Mouse (Mus musculus) kidney, postnatal 4 days (tissue): Measurements from ENCODE around the gene Poldip3.
"Not testable (repeated sequence)": the region's sequence is repeated elsewhere in the genome, so short reads cannot be mapped to it uniquely, and the experiment has no call there.

Experiments
- DNase-seq, 2 experiments: peaks; one replicate each; pipeline ENCODE4 v3.0.0; 2021; ENCODE audit warnings: mixed read lengths in 2 of 2

Gene Poldip3

DNA sequence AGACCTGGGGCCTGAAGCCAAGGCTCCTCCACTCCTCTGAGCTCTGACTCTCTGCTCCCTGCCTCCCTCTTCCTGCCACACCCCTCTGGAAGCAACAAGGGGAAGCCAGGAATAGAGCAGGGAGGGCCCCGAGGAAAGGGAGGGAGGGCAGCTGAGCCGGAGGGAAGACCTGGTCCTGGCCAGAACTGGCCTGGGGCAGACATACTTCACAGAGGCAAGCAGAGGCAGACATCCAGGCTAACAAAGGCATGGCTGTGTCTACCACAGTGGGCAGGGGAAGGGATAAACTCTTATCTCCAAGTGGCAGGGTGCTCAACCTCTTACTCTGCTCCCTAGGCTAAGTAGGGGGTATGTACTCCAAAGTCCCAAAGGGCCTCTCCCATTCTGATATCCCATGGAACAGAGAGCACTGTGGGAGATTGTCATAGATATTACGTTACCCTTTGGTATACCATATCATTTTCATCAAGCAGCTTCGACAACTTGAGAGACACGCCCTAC lies 15.8 kb upstream of the Poldip3 start:
- DNase-seq, result peak; percentile 58 to 74

DNA sequence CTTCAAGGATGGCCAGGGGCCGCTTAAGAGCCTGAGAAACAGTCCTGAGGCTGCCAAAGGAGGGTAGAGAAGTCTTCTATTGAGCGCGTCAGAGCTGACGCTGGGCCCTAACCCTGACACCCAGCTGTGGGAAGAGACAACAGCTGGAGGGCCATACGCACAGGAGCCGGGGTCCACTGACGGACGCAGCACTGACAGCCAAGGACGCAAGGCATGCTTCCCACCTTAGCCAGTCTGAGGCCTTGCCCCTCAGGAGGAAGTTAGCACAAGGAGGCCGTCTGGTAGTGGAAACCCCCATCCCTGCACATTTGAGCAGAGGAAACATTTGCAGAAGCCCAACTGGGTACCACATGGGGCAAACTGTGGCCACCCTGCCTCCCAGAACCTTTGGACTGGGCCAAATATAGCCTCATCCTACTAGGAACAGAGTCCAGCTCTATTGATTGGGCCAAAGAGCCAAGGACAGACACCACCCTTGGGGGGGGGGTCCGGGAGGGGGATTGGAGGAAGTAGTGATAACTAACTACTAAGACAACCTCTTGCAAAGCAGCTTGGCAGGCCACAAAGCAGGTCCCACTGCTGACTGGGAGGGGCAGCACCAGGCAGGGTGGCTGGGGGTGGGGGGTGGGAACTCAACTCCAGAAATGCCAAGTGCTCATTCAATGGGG lies 13.8 kb upstream of the Poldip3 start:
- DNase-seq, result no peak

DNA sequence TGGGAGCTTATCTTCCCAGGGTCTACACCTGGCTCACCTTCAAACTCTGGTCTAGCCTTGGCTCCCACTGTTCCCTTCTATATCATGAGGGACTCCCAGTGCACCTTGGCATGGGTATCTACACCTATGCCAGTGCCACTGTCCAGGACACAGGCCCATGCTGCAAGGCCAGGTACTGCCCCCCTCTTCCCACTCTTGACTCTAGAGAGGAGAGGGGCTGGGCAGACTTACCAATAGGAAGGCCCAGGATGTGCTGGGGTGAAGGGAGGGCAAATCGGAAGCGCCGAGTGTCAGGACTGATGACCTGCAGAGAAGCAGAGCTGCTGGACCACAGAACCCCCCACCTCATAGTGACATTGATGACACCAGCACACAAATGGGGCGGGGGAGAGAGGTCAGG lies 12.8 kb upstream of the Poldip3 start:
- DNase-seq, result no peak

DNA sequence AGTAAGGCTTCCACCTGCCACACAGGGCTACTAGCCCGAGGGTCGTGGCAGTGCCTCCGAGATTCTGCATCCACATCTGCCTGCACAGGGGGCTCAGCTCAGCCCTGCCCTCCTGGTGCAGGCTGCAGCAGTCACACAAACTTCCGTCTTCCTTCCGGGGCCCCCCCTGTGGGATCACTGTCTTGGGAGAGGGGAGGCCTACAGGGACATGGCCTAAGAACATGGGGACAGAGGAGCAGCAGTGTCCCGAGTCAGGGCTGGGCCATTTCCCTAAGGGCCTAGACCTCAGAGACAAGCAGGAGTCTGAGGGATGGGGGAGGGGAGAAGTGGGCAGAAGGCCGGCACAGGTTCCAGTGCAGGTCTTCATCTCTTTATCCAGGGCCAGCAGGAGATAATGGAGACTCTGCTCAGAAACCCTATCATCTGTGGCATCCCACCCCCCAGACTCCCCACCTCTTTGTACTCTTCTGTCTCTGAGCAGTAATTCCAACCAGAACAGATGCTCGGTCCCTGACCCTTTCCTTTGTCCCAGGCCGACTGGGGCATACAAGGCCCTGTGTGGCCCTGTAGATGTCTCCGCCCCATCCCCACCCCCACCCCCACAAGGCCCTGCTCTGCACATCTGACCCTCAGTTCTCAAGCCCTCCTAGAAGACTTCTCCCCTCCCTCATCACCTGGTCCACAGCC lies 12.0 kb upstream of the Poldip3 start:
- DNase-seq, result no peak

DNA sequence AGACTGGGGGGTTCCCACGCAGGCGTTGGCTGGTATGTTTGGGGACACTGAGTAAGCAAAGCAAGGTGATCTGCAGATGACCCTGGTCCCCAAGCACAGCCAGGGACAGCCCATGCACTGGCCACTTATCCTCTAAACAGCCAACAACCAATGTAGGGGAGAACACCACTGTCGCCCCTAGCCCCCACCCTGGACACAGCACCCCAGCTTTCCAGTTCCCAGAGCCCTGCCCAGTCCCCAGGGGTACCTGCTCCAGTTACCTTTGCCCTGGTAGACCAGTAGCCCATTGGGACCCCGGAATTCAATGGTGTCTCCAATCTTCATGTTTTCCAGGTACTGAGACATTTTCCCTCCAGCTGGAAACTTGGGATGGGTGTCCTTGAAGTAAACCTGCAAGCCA lies 11.4 kb upstream of the Poldip3 start:
- DNase-seq, result no peak

DNA sequence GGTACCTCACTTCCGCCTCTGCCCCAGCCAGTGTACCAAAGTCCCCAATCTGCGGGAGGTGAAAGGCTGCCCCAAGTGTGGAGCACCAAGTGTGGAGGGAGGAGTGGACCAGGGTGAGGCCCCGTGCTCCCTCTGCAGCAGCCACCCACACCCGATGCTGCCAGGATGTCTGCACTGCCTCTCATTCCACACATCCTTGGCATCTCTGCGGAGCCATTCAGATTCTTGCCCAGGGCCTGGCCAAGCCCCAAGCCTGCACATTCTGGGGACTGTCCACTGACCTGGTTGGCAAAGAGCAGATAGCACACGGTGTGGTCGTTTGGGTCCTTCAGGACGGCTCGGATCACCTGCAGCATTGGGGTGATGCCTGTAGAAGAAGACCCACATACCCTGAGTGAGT lies 10.6 kb upstream of the Poldip3 start:
- DNase-seq, result no peak

DNA sequence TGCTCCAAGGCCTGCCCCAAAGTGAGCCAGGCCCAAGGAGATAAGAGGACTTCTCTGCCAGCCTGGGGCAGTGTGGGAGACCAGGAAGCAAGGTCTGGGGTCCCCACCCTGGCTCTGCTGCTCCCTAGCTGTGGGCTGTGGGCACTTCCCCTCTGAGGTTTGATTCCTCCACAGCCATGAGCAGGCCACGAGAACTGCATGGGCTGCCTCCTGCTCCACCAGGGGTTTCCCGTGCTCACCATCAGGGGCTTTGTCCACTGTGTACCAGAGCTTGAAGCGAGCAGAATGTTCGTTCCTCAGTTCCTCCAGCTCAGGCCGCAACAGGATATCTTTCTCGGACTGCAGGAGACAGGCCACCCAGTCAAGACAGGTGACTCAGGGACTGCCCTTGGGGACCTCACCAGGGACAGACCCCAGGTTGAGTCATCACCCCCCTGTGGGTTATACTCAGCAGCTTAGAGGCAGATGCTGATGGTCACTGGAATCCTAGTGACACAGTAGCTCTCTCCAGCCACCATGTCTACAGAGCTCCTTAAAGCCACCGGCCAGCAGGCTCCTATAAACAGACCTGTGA lies 9.5 kb upstream of the Poldip3 start:
- DNase-seq, result no peak

DNA sequence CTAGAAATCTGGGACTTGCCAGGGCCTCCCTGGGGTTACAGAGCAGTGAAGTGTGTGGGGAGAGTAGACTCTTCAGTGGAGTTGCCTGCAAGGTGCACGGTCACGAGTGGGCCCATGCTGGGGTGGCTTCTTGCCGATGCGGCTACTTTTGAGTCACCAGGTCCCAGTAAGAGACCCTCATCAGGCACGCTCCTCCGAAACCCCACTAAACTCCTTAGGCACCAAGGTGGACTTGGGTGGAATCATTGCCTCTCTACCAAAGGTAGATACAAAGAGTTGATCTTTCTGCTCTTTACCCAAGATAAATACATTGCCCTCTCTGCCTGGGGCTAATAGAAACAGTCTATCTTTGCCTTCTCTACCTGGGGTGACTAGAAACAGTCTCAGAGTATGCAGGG lies 8.5 kb upstream of the Poldip3 start:
- DNase-seq, result no peak

DNA sequence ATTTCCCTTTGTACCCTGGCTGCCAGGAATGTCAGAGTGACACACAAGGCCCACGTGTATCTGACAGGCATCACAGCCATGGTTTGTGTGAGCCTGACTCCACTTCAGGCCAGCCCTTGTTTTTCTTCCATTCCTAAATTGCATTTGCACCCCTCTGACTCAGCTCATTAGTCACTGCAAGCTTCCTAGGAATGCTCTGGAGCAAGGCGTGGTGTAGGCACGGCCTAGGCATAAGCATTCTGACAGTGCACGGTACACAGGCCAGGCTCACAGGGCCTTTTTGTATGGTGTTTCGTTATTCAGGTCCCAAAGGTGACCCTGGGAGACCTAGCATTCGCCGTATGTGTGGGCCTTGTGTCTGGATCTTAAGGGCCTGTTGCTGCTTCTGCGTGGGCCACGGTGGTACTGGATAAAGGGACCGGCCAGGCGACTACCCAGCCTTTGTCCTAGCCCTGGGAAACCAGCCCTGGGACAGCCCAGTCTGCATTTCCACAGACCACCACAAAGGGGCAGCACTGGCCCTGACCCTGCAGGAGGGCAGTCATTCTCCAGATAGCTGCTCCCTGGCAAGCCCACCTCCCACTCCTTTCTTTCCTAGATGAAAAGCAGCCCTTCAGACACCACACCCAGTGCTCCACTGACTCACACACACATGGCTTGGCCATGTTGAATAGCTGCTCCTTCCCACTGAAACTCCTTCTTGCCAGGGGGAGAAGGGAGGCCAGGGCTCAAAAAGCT lies 7.9 kb upstream of the Poldip3 start:
- peak; percentile 80 to 81 for DNase-seq

DNA sequence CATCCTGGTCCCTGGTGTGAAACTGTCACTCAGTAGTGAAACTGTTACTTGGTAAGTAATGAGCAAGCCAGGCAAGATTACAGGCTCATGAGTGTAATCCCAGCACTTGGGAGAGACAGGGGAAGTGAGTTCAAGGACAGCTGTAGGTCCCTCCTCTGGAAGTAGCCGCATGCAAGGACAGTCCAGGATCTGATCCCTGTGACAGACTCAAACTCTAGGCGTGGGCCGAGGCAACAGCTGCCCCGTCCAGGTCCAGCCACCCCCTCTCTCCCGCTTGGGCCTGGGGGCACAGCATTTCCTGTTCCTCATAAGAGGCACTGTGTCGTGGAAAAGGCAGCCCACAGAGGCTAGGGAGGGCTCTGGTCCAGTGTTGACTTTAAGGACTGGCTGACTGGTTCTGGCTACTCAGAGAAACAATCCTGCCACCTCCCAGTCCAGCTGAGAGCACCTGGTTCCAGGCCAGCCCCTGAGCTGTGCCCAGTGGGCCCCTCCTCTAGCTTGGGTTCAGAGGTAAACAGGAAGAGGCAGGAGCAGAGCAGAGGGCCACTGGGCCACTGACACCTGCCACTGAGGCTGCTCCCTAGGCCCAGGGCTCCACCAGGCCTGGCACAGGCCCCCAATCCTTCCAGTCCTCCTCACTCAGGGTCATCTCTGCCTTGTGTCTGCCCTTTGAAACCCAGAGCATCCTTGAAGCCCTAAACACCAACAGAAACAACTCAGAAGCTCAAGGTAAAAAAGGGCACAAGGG lies 6.7 kb upstream of the Poldip3 start:
- DNase-seq, result peak in 1 of 2 experiments; percentile 26

DNA sequence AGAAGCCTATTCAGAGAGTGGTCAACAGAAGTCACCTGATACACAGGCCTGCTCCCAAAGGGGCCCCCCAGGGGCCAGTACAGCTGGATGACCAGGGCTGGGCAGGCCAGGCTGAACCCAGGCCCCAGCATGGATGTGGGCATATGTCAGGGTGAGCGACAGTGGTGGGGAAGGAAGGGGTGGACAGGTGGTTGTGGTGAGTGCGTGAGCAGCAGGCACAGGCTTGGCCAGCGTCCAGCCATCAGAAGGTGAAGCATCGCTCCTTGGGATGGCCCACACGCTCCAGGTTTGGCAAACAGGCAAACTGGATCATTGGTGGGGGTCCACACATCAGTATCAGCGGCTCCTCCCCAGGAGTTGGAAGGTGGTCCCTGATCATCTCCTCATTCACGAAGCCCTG lies 5.1 kb upstream of the Poldip3 start:
- no peak for DNase-seq

DNA sequence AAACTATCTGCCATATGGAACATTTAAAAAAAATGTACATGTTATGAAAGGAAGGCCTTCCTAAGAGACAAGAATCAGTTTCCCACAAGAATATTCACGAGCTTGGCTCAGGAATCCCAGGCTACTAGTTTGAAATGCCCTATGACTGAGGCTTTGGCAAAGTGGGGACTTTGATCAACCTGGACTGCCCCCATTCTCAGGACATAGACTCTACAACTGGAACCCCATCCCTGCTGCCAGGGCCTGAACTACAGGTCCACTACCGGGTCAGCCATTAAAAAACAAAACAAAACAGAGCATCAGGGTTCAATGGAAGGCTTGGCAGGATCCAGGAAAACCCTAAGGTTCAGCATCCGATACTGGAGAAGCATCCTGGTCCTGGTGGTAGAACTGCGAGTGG lies 1.5 kb upstream of the Poldip3 start:
- no peak for DNase-seq

DNA sequence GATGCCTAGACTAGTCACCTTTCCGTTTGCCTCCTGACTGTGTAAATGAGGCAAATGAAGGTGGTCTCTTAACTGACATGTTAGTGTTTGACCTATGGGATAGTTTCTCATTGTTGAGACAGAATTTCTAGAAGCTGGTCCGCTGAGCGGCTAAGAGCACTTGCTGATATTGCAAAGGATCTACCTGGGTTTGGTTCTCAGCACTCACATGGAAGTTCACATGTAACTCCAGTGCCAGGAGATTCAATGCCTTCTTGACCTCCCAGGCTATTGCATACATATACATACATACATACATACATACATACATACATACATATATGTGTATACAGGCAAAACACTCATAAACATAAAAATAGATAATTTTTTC lies 874 bp upstream of the Poldip3 start:
- no peak for DNase-seq

DNA sequence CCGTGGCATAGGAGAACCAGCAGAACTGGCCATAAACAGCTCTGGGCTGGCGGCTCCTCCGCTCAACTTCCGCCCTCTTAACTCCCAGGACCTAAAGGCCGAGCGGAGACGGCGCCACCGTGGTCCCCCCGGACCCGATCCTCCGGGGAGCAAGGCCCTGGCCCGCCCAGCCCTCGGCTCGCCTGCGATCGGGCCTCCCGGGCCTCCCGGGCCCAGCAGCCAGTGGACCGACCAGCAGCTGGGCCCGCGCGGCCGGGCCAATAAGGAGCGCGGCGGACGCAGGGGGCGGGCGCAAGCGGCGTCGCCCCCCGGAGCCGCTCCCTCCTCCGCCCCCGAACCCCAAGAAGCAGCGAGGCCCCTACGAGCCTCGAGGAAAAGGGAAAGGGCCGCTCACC lies 386 bp downstream of the Poldip3 start:
- DNase-seq, result no peak

DNA sequence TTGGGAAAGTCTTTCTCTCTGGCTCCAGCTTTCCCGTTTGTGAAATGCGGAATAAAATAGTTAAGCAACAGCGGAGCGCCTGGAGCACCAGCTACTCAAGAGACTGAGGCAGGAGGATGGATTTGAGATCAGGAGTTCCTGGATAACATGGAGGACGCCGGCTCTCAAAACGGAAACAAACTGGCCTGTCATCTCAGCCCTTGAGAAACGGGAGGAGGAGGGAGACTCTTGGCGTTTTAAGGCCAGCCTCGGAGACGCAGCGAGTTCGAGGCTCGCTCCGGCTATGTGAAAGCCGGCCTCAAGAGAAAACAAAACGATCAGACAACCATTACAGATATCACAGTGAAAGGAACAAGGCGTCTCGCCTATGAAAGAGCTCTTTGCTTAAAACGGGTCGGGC lies 789 bp downstream of the Poldip3 start:
- DNase-seq, result no peak

DNA sequence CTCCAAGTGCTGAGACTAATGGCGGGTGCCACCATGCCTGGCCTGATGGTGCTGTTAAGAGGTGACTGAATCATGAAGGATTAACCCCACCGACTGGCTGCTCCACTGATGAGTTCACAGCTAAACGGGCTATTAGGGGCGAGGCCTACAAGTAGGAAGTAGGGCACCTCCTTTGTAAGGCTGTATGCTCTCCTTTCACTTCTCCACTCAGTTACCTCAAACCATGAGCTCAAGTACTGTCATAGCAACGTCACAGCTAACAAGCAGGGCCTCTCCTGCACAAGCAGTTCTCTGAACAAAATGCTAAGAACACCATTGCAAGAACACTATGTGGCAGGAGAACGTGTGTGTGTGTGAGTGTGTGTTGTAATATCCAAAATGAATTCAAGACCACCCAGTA lies 3.6 kb downstream of the Poldip3 start:
- DNase-seq, result no peak

DNA sequence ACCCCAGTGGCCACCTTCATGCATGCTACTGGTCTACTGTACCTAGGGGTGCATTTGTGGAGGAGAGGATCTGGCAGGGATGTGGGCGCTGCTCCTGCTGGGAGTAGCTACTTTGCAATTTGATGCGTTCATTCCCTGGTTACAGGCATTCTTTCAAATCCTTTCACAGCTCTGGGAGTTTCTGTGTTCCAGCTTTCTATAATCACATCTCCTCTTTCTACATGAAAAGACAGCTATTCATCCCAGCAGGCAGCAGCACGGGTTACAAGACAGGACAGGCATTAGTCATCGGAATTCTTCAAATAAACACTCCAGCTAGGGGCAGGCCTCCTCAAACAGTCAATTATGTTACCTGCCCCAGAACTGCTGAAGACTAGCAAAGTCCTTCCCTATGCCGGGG lies 6.3 kb downstream of the Poldip3 start:
- DNase-seq, result no peak

DNA sequence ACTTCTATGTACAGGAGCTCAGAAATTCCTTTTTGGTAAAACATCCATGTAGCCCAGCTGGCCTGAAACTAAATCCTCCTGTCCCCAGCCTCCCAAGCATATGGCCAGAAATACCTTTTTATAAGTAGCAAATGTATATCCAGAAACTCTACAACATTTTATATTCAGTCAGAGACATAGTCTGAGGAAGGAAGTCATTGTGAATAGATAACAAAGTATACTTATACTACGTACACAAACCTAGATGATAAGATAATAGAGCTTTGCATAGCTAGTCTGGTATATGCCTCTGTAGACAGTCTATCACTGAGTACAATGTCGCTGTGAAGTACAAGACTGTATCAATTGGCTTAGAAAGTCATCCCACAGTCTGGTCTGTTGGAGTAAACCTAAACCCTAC lies 13.5 kb downstream of the Poldip3 start:
- no peak for DNase-seq

DNA sequence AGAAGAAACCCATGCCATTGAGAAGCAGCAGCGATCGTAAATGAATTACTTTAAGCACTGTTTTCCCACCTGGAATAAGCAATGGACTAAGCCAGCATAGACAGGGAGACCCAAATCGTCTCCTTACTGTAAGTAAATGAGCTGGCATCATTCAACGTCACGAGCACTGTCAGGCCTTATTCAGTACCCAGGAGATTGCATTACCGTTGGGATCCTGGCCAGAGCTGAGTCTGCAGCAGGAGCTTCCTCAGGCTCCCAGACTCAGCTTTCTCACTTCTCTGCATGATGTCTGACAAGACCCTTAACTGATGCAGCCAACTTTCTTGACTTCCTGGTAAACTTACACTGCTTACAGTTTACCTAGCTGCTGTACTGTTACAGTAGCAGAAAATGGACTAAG lies 14.5 kb downstream of the Poldip3 start:
- DNase-seq, result no peak

DNA sequence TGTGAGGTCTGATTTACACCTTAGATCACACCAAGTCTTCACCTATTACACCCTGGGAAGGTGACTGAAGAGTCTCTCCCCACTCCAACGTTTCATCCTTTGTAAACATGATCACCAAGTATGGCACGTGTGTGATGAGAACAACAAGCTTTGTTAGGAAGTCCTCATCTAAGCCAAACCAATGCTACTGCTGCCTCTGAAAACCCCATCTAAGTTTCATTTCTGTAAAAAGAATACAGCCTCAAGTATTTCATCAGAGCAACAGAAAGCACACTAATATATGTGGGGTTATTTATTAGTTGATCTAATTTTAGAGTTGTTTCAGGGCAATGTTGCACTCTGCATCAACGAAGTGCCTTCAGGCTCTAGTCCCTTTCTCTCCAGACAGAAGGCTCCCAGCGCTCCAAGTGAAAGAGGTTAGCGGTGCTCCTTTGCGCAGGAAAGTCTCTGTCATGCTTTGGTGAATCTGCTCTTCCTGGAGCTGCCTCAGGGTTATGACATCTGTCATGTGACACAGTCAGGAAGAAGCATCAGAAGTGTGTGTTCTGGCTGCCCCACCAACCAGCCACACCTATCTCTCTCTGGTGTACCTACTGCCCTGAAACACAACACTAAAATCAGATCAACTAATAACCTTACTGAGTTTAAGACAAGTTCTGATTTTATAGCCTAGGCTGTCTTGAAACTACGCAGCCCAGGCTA lies 19.5 kb downstream of the Poldip3 start:
- no peak for DNase-seq

DNA sequence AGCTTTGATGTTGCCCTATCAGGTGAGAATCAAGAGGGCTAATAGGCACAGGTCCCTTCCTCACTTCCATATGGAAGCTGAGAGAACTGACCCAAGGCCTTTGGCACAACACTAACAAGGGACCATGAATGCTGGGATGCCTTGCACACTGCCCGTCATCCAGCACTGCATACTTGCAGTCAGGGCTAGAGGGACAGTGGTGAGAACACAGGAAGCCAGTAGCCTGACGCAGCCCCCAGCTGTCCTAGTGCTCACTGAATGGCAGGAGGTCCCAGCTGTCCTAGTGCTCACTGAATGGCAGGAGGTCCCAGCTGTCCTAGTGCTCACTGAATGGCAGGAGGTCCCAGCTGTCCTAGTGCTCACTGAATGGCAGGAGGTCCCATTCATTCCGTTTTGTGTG lies 22.1 kb downstream of the Poldip3 start:
- not testable (repeated sequence) for DNase-seq

DNA sequence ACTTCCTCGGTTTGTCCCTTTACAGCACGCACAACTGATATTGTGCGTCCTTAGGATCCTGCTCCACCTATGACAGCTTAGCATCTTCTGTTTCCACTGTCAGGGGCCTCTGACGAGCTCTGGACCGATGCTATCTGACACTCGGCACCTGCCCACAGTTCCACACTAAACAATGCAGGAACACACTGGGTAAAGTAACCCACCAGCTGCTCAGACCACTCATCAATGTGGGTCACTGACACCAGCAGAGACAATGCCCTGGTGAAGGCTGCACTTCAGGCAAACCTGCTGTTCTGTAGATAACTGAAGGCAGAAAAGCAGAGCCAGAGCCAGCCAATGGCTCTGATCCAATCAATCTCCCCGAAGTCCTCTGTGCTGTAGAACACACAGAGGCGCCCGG lies 22.6 kb downstream of the Poldip3 start:
- no peak for DNase-seq
